Mouse (Mus musculus): ENCODE measurements around the gene Nsd2. TPM values are rescaled to one million over a fixed set of nuclear protein-coding genes. Genes with fewer than 3 reads are reported as not detected.

The Nsd2 gene
- total RNA-seq, 1 experiment: 39.2 TPM

GRCm38 (mm10) chr5:33829958-33830357 is 9.4 kb downstream of the Nsd2 start:
- no peak overlapping the region for H3K9ac ChIP-seq (ENCODE audit: insufficient read depth, low read depth, low read length, poor library complexity, severe bottlenecking)
- H3K4me1 ChIP-seq (ENCODE audit: control insufficient read depth in 2 of 2, insufficient read depth in 2 of 2, low read length in 2 of 2, poor library complexity in 1 of 2): 0 out of 4 replicates have a peak, but pooled peaks cover 0 to 1% of the 10 kb centered on the region in 2 experiments
- no peak overlapping the region for H3K4me3 ChIP-seq (ENCODE audit: insufficient read depth in 1 of 2, low read depth in 1 of 2, low read length in 2 of 2, poor library complexity in 1 of 2, severe bottlenecking in 1 of 2)
- no peak for TF ChIP-seq ZC3H11A (IDR thresholded peaks at IDR 0.05; ENCODE audit: borderline replicate concordance, low read depth, low read length)
- TF ChIP-seq HCFC1 (IDR thresholded peaks at IDR 0.05; ENCODE audit: borderline replicate concordance, insufficient read depth, low read length): no peak
- TF ChIP-seq CHD2 (IDR thresholded peaks at IDR 0.05; ENCODE audit: low read depth, low read length): no peak
- no peak for TF ChIP-seq ZNF384 (IDR thresholded peaks at IDR 0.05; ENCODE audit: low read depth, low read length)
- TF ChIP-seq MAFK (IDR thresholded peaks at IDR 0.05; ENCODE audit: insufficient read depth, low read depth, low read length): no peak
- in situ Hi-C loops (cut with MboI; ENCODE audit: low sequenced_read_pairs in 2 of 2, unreplicated experiment in 2 of 2): no loop called here
- DNase-seq (ENCODE audit: low read depth, low spot score): no peak
- no peak overlapping the region for H3K27ac ChIP-seq (ENCODE audit: insufficient read depth, low read depth, low read length, poor library complexity, severe bottlenecking)
- H3K36me3 ChIP-seq (ENCODE audit: control insufficient read depth, insufficient read depth, low read length, poor library complexity, severe bottlenecking): no peaks in the 10 kb centered on the region
- H3K9me3 ChIP-seq (ENCODE audit: control insufficient read depth, insufficient read depth, low read depth, low read length): no peaks in the 10 kb centered on the region

- DNase-seq (ENCODE audit: low read depth, low spot score): no peak
- no peaks in the 10 kb centered on the region for H3K9me3 ChIP-seq (ENCODE audit: control insufficient read depth, insufficient read depth, low read depth, low read length)
- TF ChIP-seq HCFC1 (IDR thresholded peaks at IDR 0.05; ENCODE audit: borderline replicate concordance, insufficient read depth, low read length): no peak
- TF ChIP-seq ZNF384 (IDR thresholded peaks at IDR 0.05; ENCODE audit: low read depth, low read length): no peak
- H3K36me3 ChIP-seq (ENCODE audit: control insufficient read depth, insufficient read depth, low read length, poor library complexity, severe bottlenecking): no peaks in the 10 kb centered on the region
- 0 out of 4 replicates have a peak, but pooled peaks cover 0 to 1% of the 10 kb centered on the region in 2 experiments for H3K4me1 ChIP-seq (ENCODE audit: control insufficient read depth in 2 of 2, insufficient read depth in 2 of 2, low read length in 2 of 2, poor library complexity in 1 of 2)
- H3K4me3 ChIP-seq (ENCODE audit: insufficient read depth in 1 of 2, low read depth in 1 of 2, low read length in 2 of 2, poor library complexity in 1 of 2, severe bottlenecking in 1 of 2): no peak overlapping the region
- no peak overlapping the region for H3K27ac ChIP-seq (ENCODE audit: insufficient read depth, low read depth, low read length, poor library complexity, severe bottlenecking)
- in situ Hi-C loops (cut with MboI; ENCODE audit: low sequenced_read_pairs in 2 of 2, unreplicated experiment in 2 of 2): no loop called here
- no peak overlapping the region for H3K9ac ChIP-seq (ENCODE audit: insufficient read depth, low read depth, low read length, poor library complexity, severe bottlenecking)
Measured at GRCm38 (mm10) chr5:33830832-33831231, 10.3 kb downstream of the Nsd2 start.

- Histone ChIP-seq H3K9ac (ENCODE audit: insufficient read depth, low read depth, low read length, poor library complexity, severe bottlenecking) (no peak overlapping the region), H3K9me3 (ENCODE audit: control insufficient read depth, insufficient read depth, low read depth, low read length) (no peaks in the 10 kb centered on the region), H3K4me1 (ENCODE audit: control insufficient read depth in 2 of 2, insufficient read depth in 2 of 2, low read length in 2 of 2, poor library complexity in 1 of 2) (no peaks in the 10 kb centered on the region), H3K27ac (ENCODE audit: insufficient read depth, low read depth, low read length, poor library complexity, severe bottlenecking) (no peak overlapping the region), H3K36me3 (ENCODE audit: control insufficient read depth, insufficient read depth, low read length, poor library complexity, severe bottlenecking) (no peaks in the 10 kb centered on the region), H3K4me3 (ENCODE audit: insufficient read depth in 1 of 2, low read depth in 1 of 2, low read length in 2 of 2, poor library complexity in 1 of 2, severe bottlenecking in 1 of 2) (no peak overlapping the region)
- no peak for TF ChIP-seq MAFK (IDR thresholded peaks at IDR 0.05; ENCODE audit: insufficient read depth, low read depth, low read length)
- TF ChIP-seq CHD2 (IDR thresholded peaks at IDR 0.05; ENCODE audit: low read depth, low read length): no peak
- no peak for TF ChIP-seq ZNF384 (IDR thresholded peaks at IDR 0.05; ENCODE audit: low read depth, low read length)
- no peak for TF ChIP-seq ZC3H11A (IDR thresholded peaks at IDR 0.05; ENCODE audit: borderline replicate concordance, low read depth, low read length)
- TF ChIP-seq HCFC1 (IDR thresholded peaks at IDR 0.05; ENCODE audit: borderline replicate concordance, insufficient read depth, low read length): no peak
- in situ Hi-C loops (cut with MboI; ENCODE audit: low sequenced_read_pairs in 2 of 2, unreplicated experiment in 2 of 2): no loop called here
- DNase-seq (ENCODE audit: low read depth, low spot score): no peak
Measured at GRCm38 (mm10) chr5:33841331-33841730, 20.8 kb downstream of the Nsd2 start.

- in situ Hi-C loops (cut with MboI; ENCODE audit: low sequenced_read_pairs in 2 of 2, unreplicated experiment in 2 of 2): no loop called here
- no peak overlapping the region for H3K4me3 ChIP-seq (ENCODE audit: insufficient read depth in 1 of 2, low read depth in 1 of 2, low read length in 2 of 2, poor library complexity in 1 of 2, severe bottlenecking in 1 of 2)
Measured at GRCm38 (mm10) chr5:33842549-33842948, 22.0 kb downstream of the Nsd2 start.

GRCm38 (mm10) chr5:33851466-33851865 is 30.9 kb downstream of the Nsd2 start:
- in situ Hi-C loops (cut with MboI; ENCODE audit: low sequenced_read_pairs in 2 of 2, unreplicated experiment in 2 of 2): no loop called here
- H3K9ac ChIP-seq (ENCODE audit: insufficient read depth, low read depth, low read length, poor library complexity, severe bottlenecking): no peak overlapping the region
- H3K4me3 ChIP-seq (ENCODE audit: insufficient read depth in 1 of 2, low read depth in 1 of 2, low read length in 2 of 2, poor library complexity in 1 of 2, severe bottlenecking in 1 of 2): no peak overlapping the region
- H3K36me3 ChIP-seq (ENCODE audit: control insufficient read depth, insufficient read depth, low read length, poor library complexity, severe bottlenecking): peaks cover 4% of the 10 kb centered on the region; the same call in 1 of the 2 replicates
- H3K9me3 ChIP-seq (ENCODE audit: control insufficient read depth, insufficient read depth, low read depth, low read length): no peaks in the 10 kb centered on the region
- DNase-seq (ENCODE audit: low read depth, low spot score): no peak
- TF ChIP-seq ZNF384 (IDR thresholded peaks at IDR 0.05; ENCODE audit: low read depth, low read length): no peak
- TF ChIP-seq MAFK (IDR thresholded peaks at IDR 0.05; ENCODE audit: insufficient read depth, low read depth, low read length): no peak
- TF ChIP-seq ZC3H11A (IDR thresholded peaks at IDR 0.05; ENCODE audit: borderline replicate concordance, low read depth, low read length): no peak
- no peak for TF ChIP-seq HCFC1 (IDR thresholded peaks at IDR 0.05; ENCODE audit: borderline replicate concordance, insufficient read depth, low read length)
- TF ChIP-seq CHD2 (IDR thresholded peaks at IDR 0.05; ENCODE audit: low read depth, low read length): no peak
- H3K4me1 ChIP-seq (ENCODE audit: control insufficient read depth in 2 of 2, insufficient read depth in 2 of 2, low read length in 2 of 2, poor library complexity in 1 of 2): peaks cover 0 to 3% of the 10 kb centered on the region in 2 experiments; a peak in 1 of 4 replicates
- H3K27ac ChIP-seq (ENCODE audit: insufficient read depth, low read depth, low read length, poor library complexity, severe bottlenecking): no peak overlapping the region

More at GRCm38 (mm10) chr5:33842549-33842948, 22.0 kb downstream of the Nsd2 start:
- Histone ChIP-seq H3K36me3 (ENCODE audit: control insufficient read depth, insufficient read depth, low read length, poor library complexity, severe bottlenecking) (no peaks in the 10 kb centered on the region), H3K9me3 (ENCODE audit: control insufficient read depth, insufficient read depth, low read depth, low read length) (no peaks in the 10 kb centered on the region), H3K27ac (ENCODE audit: insufficient read depth, low read depth, low read length, poor library complexity, severe bottlenecking) (no peak overlapping the region), H3K9ac (ENCODE audit: insufficient read depth, low read depth, low read length, poor library complexity, severe bottlenecking) (no peak overlapping the region), H3K4me1 (ENCODE audit: control insufficient read depth in 2 of 2, insufficient read depth in 2 of 2, low read length in 2 of 2, poor library complexity in 1 of 2) (peaks cover 0 to 2% of the 10 kb centered on the region in 2 experiments; a peak in 1 of 4 replicates)
- no peak for DNase-seq (ENCODE audit: low read depth, low spot score)
- TF ChIP-seq HCFC1 (IDR thresholded peaks at IDR 0.05; ENCODE audit: borderline replicate concordance, insufficient read depth, low read length) (no peak), ZC3H11A (IDR thresholded peaks at IDR 0.05; ENCODE audit: borderline replicate concordance, low read depth, low read length) (no peak), ZNF384 (IDR thresholded peaks at IDR 0.05; ENCODE audit: low read depth, low read length) (no peak), MAFK (IDR thresholded peaks at IDR 0.05; ENCODE audit: insufficient read depth, low read depth, low read length) (no peak), CHD2 (IDR thresholded peaks at IDR 0.05; ENCODE audit: low read depth, low read length) (no peak)

Data from ES-E14 (cell line).